Mouse (Mus musculus) heart, adult 8-10 months (tissue): ENCODE measurements around the gene Htra2. TPM values are rescaled to one million over a fixed set of nuclear protein-coding genes. Genes with fewer than 3 reads are reported as not detected.

Source experiments
- DNase-seq: peaks from one replicate; pipeline ENCODE4 v3.0.0; 2022; ENCODE audit warnings: low spot score
- total RNA-seq, 4 experiments: library from RNA; stranded (reverse); gene quantifications; 2 replicates each; pipeline ENCODE4 v1.2.4; 2022

Gene Htra2
- 10 to 100 TPM; 33.9 to 37.7 (median 34.7) TPM for total RNA-seq

DNA sequence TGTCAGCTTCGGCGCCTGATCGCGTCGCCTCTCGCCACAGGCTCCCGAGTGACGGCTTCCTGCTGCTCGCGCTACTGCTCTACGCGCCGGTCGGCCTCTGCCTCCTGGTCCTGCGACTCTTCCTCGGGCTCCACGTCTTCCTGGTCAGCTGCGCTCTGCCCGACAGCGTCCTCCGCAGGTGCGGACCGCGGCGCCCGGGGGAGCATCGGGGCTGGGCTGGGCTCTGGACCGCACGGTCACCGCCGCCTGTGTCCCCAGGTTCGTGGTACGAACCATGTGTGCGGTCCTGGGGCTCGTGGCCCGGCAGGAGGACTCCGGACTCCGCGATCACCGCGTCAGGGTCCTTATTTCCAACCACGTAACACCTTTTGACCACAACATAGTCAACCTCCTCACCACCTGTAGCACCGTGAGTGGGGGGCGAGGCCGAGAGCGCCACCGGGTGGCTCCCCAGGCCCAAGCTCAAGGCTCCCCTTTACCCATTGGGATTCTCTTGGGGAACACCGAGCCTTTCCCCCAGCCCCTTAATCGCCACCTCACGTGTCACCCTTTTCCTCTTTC is at the start of gene Htra2:
TSS of gene Htra2 (minus strand) at position 403 of the 561 bp plus-strand sequence.
- DNase-seq, result no peak

DNA sequence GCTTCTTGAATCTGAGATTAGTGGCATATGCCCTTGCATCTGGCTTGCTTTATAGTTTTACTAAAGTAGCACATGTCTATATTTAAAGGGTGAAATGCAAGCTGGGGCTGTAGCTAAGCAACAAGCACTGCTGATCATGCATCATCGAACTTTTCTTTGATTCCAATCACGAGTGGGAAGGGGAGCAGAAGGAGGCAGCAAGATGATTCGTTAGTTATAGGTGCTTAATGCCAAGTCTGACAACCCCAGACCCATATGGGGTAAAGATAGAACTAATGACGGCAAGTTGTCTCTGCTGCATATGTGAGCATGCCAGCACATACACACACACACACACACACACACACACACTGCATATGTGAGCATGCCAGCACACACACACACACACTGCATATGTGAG is 49.1 kb upstream of the Htra2 start:
- DNase-seq, result no peak

DNA sequence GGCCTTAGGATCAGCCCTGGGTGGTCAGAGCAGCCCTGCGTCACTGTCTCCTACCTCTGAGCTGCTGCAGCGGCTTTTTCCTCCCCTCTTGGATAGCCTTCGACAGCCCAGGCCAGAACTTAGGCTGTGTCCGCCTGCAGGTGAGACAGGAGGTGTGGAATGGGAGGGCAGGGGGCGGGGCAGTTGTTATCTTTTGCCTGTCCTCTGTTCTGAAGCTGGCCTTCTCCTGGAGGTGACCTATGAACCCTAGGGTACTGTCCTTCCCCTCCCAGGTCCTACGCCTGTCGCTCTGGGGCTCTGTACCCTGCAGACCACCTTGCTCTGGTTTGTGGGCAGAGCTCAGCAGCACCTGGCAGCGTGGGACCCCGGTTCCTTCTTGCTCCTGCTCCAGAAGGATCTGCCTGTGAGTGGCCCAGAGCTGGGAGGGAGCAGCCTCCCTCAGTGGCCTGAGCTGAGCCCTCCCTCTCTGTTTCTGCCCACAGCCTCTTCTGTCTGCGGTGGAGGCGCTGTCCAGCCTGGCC is 48.1 kb upstream of the Htra2 start:
- no peak for DNase-seq

DNA sequence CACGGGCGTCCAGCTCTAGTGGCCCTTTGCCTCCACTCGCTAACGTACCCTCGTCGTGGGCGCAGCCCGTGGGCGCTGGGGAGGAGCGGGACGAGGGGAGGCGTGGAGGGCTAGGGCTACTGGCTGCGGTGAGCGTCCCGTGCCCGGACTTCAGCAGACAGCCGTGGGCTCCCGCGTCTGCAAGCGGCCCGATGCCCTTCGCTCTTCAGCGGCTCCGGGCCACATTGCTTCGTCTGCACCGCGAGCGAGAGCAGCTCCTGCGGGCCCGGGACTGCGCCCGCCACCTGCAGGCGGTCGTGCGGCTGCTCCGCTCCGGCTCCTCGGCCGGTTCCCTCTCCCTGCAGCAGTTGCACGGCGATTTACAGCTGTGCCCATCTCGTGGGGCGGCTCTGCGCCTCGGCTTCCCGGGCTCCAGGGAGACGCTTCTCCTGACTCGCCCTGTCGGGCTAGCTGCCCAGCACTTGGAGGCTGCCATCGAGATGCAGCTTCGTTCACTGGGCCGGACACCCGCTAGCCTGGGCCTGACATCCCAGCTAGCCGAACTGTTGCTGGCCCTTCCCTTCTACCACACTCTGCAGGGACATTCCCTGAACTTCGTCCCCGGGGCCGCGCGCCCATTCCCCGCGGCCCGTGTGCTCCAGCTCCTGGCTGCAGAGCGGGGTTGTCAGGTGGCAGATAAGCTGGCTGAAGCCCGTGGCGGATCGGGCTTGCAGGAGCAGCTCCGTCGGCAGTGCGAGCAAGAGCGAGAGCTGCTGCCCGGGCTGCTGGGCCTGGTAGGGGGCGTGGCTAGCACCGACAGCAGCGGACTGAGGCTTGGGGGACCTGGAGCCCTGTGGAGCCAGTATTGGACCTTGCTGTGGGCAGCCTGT is 46.8 kb upstream of the Htra2 start:
- peak; percentile 37 for DNase-seq

DNA sequence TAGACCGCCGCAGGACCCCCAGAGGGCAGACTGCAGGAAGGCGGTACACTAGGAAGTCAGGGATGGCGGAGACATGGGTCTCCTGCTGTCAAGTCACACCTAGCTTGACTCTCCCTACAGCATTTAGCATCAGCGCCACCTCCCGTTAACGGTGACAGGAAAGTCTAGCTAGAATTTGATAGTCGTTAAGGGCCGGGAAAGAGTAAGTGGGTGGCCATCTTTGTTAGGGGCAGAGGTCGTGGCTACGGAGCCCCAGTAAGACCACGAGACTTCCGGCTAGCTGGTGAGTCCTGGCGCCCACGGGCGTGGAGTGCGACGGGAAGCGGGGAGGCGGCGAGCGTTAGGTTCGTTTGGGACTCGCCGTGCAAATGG is 46.2 kb upstream of the Htra2 start, which contains the start of the genes Ccdc142 and Gm42688:
TSS of gene Ccdc142 (plus strand) at position 286 of the 372 bp plus-strand sequence.
TSS of gene Gm42688 (plus strand) at position 302 of the 372 bp plus-strand sequence.
- DNase-seq, result peak; percentile 92

DNA sequence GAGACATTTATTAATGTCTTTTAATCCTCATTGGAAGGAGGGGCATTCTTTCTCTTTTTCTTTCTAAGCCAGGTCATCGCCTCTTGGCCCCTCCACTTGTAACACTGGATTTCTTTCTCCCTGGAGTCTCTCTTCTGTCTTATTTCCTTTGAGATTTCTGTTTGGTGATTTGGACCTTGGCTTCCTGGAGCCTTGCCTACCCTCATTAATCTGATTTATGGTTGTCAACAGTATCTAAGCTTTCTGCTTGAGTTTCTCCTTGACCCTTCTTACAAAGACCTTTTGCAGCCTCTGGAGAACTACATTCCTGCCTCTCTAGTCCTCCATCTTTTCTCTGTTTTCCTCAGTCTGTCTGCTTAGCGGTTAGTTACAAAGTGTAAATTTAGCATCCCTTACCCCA is 43.3 kb upstream of the Htra2 start:
- DNase-seq, result no peak

DNA sequence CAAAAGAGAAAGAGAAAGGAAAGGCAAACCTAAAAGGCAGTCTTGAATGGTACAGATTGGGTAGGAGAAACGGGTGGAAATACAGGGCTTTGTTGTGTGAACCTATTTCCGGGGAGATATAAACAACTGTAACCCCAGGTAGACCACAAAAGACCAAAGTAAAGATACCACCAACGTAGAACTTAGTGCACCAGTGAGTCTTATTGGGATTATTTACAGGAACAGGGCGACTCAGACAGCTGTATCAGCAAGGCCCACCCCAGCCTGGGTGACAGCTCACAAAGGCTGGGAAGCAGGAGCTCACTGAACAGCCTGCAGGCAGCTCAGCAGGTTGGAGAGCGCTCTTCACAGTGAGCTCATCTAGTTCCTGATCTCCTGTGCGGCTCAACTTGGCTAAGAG is 40.9 kb upstream of the Htra2 start:
- DNase-seq, result no peak

DNA sequence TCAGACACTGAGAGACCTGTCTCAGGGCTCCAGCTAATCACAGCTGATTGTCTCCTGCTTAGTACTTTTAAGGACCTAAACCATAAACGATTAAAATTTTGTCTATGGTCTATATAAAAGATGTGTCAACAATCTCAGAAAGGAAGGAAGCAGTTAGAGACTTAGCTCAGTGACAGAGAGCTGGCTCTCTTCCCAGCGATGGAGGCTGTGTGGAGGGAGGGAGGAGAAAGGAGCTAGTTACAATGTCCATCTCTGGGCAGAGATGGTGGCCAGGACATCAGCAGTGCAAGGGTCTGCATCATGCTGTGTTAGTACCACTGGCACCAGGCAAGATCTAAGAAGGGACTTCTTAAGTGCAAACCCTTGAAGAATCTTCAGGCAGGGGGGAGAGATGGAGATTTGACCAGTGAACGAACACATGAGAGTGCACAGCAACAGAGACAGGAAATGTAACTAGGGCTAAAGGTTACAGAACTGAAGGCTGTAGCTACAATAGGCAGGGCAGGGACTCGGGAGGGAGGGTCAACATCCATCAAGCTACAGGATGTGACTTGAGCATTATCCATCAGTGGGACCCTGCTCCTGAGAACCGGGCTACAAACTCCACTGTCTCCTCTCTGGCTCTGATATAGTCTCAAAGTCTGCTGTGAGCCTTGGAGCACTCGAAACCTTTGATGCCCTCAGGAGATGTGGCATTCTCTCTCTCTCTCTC is 37.5 kb upstream of the Htra2 start:
- no peak for DNase-seq

DNA sequence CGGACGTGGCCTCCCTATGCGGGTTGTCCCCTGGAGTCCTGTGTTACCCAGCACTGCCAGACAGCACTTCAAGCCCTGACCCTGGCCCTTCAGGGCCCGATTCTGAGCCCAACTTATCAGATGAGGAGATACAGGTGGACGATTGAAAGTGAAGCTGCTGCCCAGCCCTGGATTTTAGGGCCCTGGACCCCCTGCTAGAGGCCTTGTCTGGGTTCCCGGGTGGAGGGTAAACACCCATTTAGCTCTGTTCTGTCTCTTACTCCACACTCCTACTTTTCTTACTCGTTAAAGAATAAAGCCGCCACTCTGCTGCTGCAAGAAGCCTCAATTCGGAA is 32.8 kb upstream of the Htra2 start:
- DNase-seq, result no peak

DNA sequence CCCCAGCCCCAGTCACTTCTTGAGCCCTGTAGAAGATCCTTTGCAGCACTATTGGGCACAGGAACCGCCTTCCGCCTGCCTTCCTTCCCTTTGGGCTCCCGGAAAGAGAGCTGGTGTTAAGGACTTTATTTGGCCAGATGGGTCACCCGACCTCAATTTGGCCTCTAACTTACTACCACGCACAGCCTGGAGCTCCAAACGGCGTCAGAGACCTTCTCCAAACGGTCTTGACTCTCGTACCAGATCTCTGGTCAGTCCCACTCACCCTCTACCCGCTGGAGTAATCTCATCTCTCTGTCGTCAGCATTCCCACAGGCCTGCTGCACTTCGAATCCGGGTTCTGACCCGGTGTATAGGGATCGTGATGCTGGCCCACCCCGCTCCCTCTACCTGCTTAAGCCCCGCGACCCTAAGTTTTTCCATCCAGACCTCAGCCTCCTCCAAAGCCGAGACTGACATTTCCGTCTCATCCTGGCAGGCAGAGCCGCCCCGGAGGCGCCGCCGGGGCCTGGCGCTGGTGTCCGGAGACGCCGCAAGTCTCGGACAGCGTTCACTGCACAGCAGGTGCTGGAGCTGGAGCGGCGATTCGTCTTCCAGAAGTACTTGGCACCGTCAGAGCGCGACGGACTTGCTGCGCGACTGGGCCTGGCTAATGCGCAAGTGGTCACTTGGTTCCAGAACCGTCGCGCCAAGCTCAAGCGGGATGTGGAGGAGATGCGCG is 32.3 kb upstream of the Htra2 start:
- DNase-seq, result peak; percentile 41

DNA sequence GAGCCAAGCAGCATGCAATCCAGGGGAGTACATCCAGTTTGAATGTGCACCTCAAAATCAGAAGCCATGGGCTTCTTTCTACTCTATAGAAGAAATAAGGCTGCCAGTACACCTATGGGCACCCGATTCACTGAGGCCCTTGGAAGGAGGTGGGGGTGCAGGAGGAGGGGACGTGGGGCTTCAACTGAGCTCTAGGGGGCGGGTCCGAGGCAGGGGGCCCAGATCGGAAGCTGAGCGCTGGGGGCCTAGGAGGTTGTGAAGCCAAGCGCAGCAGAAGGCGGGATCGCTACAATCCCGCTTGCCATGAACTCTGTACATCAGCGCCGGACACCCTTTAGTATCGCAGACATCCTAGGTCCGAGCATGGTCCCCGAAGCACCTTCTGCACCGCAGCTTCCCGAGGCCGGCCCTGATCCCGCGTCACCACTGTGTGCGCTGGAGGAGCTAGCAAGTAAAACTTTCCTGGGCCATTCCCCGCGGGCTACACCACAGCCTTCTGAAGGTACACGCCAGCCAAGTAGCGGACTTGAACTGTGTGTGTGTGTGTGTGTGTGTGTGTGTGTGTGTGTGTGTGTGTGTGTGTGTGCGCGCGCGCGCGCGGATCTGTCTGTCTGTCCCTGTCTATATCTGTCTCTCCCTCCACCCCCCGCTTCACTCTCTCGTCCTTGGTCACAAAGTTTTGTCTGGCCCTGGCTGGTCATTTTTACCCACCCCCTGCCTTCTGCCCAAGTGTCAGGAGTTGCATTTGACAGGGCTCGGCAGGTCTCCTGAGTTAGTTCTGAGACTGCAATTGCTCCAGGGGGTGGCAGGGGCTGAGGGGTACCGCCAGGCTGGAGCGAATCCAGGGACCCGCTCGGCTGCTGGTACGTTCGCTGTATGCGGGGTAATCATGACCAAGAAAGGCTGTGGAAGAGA is 31.3 kb upstream of the Htra2 start, which contains the start of gene Lbx2:
TSS of gene Lbx2 (plus strand) at position 247 of the 915 bp plus-strand sequence.
- no peak for DNase-seq

DNA sequence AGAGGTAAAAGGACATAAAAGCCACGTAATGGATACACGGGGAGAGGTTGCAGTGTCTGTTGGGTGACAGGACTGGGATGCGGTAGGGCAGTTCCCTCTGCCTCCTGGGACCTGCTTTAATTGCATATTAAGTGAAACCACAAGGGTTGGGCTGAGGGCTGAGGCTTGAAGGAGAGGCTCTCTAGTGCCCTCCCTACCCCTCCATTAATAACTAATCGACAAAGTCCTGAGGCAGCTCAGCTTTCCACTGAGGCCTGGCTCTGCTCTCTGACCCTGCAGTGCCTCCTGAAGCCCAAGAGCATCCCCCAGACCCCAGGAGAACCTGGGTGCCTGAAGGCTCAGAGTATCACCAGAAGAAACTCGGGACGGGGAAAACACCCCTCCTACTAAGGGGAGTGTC is 29.4 kb upstream of the Htra2 start:
- DNase-seq, result no peak

DNA sequence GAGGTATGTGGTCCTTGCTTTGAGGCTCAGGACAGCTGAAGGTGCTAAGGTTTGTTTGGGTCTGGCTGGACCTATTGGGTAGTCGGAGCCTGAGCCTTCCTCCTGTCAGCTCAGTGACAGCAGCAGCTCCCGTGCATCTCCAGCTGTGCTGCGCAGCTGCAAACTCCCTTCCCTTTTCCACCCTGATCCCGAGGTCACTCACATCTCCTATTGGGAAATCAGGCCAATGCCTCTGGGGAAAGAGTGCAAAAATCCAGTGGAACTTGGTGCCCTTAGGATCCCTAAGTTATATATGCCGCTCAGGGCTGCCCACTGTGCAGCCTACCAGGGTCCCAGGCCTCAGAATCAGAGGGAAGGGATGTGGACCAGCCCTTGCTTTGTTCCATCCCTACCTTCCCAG is 28.4 kb upstream of the Htra2 start:
- DNase-seq, result no peak

DNA sequence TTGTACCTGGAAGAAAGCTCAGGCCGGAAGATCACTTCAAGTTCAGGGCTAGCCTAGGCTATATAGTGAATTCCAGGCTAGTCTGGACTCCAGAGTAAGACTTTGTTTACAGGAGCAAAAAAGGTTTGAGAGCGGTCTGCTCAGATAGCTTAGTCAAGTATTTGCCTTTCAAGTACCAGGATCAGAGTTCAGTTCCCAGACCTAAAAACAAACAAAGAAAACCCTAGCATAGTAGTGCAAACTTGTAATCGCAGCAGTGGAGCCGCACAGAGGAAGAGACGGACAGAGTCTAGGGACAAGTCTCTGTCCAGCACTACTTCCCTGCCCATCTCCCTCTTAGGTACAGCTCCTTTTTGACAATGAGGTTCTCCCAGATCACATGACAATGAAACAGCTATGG is 25.1 kb upstream of the Htra2 start:
- no peak for DNase-seq

DNA sequence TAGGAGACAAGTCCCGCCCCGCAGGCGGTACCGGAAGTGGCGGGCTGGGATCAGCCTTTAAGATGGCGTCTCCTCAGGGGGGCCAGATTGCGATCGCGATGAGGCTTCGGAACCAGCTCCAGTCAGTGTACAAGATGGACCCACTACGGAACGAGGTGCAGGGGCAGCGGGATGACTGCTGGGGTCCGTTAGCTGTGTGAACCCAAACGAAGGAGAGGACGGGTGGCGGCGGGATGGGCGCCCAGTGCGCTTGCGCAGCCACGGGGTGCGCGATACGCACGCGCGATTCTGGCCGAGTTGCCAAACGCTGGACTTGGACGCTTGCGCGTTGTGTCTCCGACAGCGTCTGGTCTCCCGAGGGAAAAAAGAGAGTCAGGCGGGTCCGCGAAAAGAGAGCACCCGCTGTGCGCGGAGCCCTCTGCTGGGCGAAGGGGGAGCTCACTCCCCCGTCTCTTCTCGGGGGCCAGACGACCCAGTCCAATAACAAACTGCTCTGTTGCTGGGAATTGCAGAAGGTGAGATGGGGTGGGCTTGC is 23.3 kb upstream of the Htra2 start:
- peak; percentile 99 for DNase-seq

DNA sequence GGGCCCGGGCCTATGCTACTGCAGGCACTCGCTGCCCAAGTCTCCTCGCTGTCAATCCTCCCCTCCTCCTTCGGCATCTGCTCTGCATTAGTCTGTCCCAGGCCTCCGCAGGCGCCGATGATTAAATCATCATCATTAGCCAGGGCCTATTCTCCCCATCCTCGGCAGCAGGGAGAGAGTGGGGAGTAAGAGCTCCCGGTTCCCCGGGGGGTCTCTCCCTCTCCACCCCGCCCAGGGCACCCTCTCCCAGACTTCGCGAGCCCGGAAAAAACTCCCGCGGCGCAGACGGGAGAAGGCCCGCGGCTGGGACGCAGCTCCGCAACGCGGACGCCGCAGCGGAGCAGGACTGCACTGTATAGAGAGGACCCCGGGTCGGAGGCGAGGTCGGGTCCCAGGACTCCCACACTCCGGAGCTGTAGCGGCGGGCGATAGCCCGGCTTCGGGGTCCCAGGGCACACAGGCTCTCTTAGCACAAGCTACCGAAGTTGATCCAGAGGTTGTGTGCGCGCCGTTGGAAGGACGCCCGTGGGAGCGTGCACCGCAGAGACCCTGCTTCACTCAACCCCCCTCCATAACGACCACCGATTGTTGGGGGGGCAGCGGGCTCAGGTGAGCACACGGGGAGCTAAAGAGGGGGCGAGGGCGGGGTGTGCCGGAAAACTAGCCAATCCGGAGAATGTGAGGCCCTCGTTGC is 22.7 kb upstream of the Htra2 start, which contains the start of gene Pcgf1:
TSS of gene Pcgf1 (plus strand) at position 240 of the 694 bp plus-strand sequence.
- peak; percentile 23 for DNase-seq

DNA sequence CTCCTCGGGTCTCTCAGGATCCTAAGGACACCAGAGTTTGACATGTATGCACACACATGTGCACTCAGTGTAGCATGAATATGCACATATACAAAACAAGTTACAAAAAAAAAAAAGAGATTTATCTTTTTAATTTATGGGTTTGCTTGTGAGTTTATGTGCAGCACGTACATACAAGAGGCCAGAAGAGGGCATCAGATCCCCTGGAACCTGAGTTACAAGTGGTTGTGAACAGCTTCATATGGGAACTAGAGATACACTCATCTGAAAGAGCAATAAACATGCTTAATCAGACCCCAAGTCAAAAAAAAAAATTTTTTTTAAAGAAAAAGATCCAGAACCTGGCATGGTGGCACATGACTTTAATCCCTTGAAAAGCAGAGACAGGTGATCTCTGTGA is 19.9 kb upstream of the Htra2 start:
- no peak for DNase-seq

DNA sequence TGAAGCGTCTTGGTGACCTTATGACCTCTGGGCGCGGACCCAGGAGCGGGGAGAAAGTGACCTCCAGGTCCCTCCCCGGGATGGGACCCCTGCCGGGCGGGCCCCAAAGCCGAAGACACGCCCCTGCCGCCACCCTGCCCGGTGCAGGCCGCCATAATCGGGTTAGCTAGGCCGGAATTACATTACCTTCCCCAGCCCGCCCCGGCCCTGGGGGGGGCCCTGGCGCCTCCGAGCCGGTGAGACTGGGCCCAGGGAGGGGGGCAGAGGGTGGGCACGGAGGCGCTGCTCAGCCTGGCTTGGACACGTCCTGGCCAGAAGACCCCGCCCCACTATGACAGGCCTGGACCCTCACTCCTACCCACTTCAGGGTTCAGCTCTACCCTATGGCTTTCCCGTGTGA is 16.1 kb upstream of the Htra2 start:
- DNase-seq, result no peak
